Mouse (Mus musculus) left cerebral cortex, postnatal 14 days (tissue): Measurements from ENCODE around the gene Dhx9. TPM values are rescaled to one million over a fixed set of nuclear protein-coding genes. Genes with fewer than 3 reads are reported as not detected.
"Not testable (repeated sequence)": the region's sequence is repeated elsewhere in the genome, so short reads cannot be mapped to it uniquely, and the experiment has no call there.

Source experiments
- DNase-seq, 2 experiments: peaks; one replicate each; pipeline ENCODE4 v3.0.0; 2021 to 2022; ENCODE audit warnings: low spot score in 2 of 2, mixed read lengths in 1 of 2
- intact Hi-C: fragments of 180-260 bp; cut with DNase I; formaldehyde crosslinking; loops from one replicate; pipeline ENCODE4 v1.15.1; 2025
- long read RNA-seq, 2 experiments: library from polyadenylated mRNA; stranded (forward); transcript quantifications; one replicate each; pipeline ENCODE4 v2.0.0; 2021
- total RNA-seq, 2 experiments: library from RNA; stranded (reverse); gene quantifications; 2 replicates each; pipeline ENCODE4 v1.2.3; 2021

Dhx9 gene
- 100 to 1,000 TPM; 105 to 107 TPM for total RNA-seq
- long read RNA-seq, experiment 1: 0 reads
- long read RNA-seq, experiment 2, partial matches to known transcripts: 5 of 5 reads
- long read RNA-seq, experiment 2, other reads (novel, unspliced or antisense): 0 of 5 reads

DNA sequence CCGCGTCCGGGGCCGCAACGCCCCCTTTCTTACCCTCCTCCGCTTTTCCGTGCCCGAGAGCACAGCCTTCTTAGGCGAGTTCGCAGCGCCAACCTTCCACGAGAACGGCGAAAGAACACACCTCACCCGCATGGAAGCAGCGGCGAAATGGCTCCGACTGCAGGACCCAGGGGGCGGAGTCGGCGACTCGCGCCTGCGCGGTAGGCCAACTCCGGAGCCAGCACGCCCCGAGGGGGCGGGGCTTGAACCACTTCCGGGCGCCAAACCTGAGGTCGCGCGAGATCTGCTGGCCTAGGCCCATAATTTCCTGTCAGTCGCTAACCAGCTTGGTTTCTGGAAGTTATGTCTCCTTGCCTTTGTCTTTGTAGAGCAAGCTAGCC is at the start of gene Dhx9:
Gene Dhx9, minus strand, starts transcription at position 161 of the 380 bp plus-strand sequence.
- DNase-seq: peak; percentile 99
- intact Hi-C loops: no loop called here

DNA sequence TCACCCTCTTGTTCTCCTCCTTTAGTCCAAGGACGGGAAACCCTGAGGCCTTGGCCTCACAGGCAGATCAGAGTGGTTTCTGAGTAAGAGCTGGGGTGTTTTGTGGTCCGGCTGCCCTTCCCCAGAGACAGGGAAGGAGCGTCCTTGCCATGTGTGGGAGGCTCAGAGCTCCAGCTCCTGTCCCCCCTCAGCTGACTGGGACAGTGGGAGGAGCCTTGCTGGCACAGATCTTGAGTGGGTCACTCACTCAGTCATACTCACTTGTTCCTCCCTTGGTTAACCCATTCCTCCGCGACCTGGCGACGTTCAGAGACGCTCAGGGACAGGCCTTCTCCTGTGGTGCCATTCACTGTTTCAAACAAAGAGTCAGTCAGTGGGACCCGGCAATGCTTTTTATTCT is 48.2 kb upstream of the Dhx9 start:
- DNase-seq: peak; percentile 30 to 50
- intact Hi-C loops: no loop called here

DNA sequence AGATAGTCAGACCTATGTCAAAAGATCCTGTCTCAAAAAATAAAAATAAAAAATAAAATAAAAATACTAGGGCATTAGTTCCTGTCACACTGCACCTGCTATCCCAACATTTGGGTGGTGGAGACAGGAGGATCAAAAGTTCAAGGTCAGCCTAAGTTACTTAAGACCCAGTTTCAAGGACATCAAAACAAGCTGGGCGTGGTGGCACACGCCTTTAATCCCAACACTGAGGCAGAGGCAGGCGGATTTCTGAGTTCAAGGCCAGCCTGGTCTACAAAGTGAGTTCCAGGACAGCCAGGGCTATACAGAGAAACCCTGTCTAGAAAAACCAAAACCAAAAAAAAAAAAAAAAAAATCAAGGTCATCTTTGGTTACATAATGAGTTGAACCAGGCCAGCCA is 45.4 kb upstream of the Dhx9 start:
- DNase-seq: not testable (repeated sequence)

DNA sequence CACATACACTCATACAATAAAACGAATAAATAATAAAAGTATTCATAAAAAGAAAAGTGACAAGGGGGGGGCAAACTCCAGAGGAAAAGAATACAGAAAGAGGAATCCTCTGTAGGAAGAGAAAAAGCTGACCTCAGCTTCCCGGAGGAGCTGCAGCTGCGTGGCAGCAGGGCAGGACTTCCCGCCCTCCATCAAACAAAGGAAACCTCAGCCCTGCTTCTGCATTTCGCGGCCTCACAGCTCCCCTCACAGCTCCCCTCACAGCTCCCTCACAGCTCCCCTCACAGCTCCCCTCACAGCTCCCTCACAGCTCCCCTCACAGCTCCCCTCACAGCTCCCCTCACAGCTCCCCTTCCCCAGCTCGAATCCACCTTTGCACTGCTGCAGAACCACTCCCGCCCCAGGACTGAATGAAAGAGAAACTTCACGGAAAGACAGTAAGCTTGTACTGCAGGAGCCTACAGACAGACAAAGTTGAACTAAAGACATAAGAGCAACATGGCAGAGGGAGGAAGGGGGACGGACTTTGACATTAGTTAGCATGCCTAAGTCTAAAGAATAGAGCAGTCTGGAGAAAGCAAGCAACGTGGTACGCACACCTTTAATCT is 44.9 kb upstream of the Dhx9 start:
- DNase-seq: no peak
- intact Hi-C loops: no loop called here

More for the DNA sequence above, 45.4 kb upstream of the Dhx9 start:
- intact Hi-C loops: not testable (repeated sequence)

DNA sequence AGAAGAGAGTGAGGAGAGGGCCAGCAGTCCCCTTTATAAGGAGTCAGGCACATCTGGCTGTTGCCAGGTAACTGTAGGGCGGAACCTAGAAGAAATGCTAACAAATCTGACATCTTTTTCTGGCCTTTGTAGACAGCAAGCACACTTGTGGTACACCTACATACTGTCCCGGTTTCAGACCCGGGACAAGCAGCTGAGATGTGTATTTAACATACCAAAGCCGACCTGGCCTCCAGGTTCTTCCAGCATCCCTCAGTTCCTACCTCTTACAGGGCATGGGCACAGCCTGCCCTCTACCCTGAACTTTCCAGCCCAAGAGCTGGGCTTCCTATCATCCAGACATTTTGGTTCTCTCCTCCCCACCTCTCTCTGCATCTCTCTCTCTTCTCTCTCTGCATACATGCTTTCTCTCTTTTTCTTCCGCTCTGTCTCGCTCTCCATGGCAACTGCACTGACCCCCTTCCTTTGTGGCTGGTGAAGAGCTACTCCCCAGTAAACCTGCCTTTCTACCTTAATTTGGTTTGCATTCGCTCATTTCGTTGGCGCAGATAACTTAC is 44.3 kb upstream of the Dhx9 start:
- intact Hi-C loops: no loop called here
- no peak for DNase-seq

DNA sequence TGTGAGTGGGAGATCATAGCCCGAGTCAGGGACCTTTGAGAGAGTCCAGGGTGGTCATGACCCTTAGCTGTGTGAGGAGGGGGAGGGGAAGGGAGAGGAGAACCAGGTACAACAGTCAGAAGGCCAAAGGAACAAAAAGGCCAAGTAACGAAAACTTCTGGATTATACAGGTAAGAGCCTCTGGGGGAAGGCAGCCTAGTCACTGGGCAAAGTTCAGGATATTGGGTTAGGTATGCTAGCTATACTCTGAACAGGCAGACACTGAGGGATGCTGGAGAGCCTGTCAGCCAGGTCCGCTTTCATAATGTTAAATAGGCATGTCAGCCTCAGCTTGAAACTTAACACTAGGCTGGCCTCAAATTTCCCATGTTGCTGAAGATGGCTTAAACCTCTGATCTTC is 34.7 kb upstream of the Dhx9 start:
- intact Hi-C loops: no loop called here
- no peak for DNase-seq

DNA sequence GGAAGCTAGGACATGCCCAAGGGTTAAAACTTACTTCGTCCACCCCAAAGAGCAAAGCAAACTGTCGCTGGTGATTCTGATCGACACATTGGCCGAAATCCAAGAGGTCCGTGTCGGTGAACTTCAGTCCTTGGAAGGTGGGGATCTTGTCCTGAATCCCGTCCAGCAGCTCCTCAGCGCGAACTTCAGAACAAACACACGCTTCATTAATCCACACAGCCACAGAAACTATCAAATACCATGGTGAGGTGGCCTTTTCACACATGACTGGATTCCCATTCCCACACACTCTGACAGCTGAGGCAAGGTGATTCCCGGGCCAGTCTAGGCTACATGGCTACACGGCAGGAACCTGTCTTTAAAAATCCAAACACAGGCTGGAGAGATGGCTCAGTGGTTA is 27.9 kb upstream of the Dhx9 start:
- intact Hi-C loops: no loop called here

DNA sequence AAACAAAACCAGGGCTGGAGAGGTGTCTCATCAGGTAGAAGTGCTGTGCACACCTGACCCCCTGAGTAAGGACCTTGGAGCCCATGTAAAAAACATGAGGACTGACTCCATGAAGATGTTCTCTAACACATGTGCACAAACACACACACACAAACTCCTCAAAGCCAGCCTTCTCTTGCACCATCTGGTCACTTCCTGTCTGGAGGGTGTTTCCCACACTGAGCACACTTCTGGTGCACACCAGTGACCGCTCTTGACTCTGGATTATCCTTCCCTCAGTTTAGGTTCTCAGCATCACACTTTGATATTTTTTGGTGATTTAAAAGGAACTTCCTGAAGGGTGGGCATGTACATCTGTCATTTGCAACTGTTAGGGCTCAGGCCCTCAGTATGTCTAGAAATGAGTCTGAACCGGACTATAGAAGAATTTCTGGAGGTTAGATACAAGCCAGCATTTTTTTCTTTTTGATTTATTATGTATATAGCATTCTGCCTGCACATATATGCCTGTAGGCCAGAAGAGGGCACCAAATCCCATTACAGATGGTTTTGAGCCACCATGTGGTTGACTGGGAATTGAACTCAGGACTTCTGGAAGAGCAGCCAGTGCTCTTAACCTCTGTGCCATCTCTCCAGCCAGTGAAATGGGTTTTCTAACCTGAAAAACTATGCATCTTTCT is 23.0 kb upstream of the Dhx9 start:
- no peak for DNase-seq
- intact Hi-C loops: no loop called here

More for the DNA sequence above, 27.9 kb upstream of the Dhx9 start:
- DNase-seq: no peak

DNA sequence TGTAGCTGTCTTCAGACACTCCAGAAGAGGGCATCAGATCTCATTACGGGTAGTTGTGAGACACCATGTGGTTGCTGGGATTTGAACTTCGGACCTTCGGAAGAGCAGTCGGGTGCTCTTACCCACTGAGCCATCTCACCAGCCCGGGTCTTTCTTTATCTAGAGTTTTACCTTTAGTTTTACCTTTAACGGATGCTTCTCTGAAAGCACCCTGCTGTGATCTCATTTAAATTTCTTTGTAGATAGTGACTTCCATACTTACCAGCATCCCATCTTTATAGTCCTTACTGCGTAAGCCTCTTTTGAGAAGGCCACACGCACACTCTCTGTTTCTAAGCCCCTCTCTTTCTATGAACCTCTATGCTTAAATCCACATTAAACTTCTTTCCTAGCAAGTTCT is 22.1 kb upstream of the Dhx9 start:
- intact Hi-C loops, DNase-seq: not testable (repeated sequence)

DNA sequence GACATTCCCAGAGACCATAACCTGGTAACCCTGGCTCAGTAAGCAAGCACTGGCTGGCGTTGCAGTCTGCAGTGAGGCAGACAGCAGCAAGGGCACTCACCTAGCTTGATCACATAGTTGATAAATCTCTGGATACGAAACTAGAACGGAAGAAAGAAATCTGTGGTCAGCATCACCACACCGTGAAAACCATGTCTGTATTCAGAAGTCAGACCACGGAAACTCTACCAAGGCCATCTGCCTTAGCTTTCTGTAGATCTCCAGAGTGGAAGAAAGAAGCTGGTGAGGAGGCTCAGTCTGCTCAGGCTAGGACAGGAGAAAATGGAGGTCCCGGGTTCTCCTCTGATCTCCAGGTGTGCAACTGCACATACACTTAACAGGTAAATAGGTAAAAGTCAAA is 21.6 kb upstream of the Dhx9 start:
- intact Hi-C loops: no loop called here
- DNase-seq: no peak

DNA sequence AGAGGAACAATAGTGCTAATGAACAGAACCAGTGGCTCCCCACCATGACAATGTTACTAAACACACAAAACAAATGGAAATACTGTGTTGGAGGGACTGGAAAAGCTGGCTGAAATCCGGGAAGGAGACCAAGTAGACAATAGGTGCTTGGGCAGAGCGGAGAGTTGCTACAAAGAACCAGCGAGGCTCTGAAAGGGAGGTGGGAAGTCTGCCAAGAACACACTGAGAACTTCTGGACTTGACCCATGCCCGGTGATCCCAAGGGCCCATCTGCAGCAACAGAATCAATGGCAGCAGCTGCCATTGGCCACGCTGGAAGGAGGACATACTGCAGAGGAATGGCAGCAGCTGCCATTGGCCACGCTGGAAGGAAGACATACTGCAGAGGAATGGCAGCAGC is 18.8 kb upstream of the Dhx9 start:
- peak; percentile 58 to 62 for DNase-seq
- intact Hi-C loops: no loop called here

DNA sequence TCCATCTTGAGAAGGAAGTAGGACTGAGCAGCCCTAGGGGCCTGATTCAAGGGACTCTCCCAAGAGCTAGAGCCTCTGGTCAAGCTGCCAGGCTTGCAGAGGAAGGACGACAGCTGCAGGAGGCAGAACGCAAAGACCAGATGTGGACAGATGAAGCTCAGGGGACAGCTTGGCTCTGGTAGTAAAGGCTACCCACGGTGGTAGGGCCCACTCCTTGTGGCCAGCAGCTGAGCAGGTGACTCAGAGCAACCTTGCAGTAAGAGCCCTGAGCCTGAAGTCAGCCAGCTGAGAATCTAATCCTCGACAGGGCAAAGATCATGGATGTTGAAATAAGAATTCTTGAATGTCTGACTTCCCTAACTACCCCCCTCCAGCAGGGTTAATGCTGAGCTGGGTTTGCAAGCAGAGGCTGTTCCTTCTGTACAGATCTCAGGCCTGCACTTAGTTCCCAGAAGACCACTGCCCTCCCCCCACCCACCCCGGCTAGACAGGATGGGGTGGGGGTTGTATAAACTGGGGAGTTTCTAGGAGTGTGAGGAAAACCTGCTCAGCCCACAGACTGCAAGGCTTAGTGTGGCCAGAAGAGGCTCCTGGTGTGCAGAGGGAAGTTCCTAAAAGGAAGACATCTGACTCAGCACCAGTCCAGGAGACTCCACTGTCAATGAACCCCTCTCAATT is 14.3 kb upstream of the Dhx9 start:
- intact Hi-C loops: no loop called here
- DNase-seq: peak in 1 of 2 experiments; percentile 49

DNA sequence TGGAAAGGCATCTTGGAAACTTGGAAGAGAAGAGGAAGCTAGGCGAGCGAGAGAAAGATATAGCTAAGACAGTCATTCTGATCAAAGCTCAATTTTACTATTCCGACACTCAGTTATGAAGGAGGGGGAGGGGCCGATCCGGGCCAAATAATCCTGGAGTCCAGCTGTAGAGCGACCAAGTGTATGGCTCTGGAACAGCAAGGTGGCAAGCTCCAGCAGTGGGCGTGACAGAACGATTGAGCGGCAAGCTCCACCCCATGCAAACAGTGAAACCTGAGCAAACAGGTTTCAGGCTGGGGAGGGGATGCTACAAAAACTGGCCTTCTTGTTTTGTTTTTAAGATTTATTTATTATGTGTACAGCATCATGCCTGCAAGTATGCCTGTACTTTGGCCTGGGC is 12.6 kb upstream of the Dhx9 start:
- intact Hi-C loops: no loop called here
- no peak for DNase-seq

DNA sequence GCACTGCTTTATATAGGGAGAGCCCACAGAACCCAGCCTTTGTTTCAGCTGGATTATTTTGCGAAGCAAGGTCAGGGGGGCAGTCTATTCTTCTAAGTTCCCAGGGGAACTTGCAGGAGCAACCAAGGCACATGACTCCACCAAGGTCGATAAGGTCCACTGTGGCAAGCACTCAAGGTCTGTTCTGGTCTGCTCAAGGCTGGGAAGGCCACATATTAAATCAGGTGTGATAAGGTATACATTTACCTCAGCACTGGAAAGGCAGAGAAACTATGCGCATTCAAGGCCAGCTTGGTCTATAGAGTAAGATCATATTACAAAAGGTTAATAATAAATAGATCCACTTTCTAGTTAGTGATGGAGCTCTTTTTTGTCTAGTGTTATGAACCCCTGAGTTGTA is 8.6 kb upstream of the Dhx9 start:
- intact Hi-C loops: no loop called here
- no peak for DNase-seq

DNA sequence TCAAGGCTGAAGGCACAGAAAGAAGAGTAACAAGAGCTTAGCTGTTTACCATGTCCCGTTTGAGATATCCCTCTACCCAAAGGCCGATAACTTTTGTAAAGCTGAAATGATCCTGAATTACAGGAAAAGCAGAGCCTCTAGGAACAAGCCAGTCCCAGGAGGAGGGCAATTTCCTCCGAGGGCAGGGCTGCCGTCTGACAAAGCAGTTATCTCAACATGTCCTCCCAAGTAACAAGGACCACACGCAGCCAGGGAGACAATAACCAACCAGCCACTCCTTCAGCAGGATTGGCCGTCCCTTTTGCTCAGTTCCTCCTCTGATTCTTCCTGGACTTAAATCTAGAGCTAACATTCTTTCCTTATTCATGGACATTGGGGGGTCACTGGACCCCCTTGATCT is 6.5 kb upstream of the Dhx9 start:
- DNase-seq: no peak
- intact Hi-C loops: no loop called here

DNA sequence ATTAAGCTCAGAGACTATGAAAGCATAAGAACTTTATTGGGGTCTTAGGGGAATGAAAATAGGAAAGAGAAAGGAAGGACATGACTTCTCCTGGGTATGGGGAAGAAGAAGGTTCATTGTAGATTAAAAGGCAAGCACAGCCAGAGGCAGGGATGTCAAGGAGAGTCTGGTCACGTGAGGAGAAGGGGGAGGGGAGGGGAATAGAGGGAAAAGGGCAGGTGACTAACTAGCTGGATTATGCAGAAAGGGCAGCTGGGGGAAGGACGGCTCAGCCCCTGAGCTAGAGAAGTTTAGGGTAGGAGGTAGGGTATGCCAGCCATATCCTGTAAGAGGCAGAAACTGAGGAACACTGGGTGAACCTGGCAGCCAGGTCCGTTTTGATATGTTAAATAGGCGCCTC is 5.9 kb upstream of the Dhx9 start:
- intact Hi-C loops: no loop called here
- DNase-seq: no peak

DNA sequence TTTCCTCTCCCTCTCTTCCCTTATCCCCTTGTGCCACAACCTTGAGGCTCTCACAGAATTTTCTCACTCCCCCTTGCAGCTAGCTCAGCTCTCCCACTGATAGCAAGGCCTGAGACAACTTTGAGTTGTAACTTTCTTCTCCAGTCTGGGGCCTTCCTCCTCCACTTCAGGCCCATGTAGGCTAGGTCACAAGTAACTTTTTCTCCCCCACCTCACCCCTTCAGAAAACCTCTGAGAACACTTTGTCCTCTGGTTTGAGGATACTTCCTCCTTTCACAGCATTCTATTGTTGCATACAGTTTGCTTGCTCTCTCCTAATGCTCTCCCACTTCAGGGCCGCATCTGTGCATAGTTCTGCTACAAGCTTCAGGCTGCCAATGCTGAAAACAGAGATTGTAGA is 4.4 kb upstream of the Dhx9 start:
- DNase-seq: peak in 1 of 2 experiments; percentile 39
- intact Hi-C loops: no loop called here

DNA sequence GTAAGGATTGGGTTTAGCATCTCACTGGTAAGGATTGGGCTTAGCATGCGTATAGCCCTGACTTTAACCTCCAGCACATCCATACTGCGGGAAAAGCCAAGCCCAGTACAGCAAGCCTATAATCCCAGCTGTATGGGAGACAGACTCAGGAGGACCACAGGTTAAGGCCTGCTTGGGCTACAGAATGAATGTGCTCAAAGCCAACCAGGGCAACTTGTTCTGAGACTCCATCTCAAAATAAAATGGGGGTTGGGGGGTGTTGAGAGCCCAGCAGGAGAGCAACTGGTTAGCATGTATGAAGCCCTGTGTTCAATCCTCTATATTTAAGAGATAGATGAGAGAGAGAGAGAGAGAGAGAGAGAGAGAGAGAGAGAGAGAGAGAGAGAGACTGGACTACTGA is 3.9 kb upstream of the Dhx9 start:
- no peak for DNase-seq
- intact Hi-C loops: no loop called here

DNA sequence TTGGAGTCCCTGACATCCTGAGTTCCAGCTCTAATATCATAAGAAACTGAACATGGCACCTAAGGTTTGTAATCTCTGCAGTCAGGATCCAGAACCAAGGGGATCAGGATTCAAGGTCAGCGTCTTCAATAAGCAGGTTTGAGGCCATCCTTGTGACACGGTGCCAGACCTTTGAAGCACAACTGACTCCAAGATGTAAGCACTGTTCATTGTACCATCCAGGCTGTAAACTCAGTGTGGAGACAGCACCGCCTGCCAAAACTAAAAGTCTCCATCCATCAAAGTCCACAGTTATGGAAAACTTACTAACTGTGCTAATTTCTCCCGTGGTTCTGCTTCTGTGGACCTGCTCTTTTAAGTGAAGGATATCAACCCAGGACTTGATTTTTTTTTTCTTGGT is 2.5 kb upstream of the Dhx9 start:
- no peak for DNase-seq
- intact Hi-C loops: no loop called here

DNA sequence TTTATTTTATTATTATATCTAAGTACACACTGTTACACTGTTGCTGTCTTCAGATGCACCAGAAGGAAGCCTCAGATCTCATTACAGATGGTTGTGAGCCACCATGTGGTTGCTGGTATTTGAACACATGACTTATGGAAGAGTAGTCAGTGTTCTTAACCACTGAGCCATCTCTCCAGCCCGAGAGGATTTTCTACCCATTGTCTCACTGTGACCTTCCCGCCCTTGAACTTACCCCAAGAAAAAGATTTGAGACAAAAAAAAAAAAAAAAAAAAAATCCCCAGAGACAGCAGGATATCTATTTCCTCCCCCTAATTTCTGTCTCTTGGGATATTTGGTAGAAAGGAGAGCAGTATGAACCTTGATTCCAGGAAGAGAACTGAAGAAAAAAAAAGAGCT is 2.1 kb upstream of the Dhx9 start:
- no peak for DNase-seq
- intact Hi-C loops: no loop called here
